Mouse (Mus musculus): ENCODE data around the gene B4galnt1. TPM values are rescaled to one million over a fixed set of nuclear protein-coding genes. Genes with fewer than 3 reads are reported as not detected.

The B4galnt1 gene
- polyA plus RNA-seq (2012; ENCODE audit: insufficient read depth, low replicate concordance) = 71.2 and 76.1 TPM in 2 replicates

DNA sequence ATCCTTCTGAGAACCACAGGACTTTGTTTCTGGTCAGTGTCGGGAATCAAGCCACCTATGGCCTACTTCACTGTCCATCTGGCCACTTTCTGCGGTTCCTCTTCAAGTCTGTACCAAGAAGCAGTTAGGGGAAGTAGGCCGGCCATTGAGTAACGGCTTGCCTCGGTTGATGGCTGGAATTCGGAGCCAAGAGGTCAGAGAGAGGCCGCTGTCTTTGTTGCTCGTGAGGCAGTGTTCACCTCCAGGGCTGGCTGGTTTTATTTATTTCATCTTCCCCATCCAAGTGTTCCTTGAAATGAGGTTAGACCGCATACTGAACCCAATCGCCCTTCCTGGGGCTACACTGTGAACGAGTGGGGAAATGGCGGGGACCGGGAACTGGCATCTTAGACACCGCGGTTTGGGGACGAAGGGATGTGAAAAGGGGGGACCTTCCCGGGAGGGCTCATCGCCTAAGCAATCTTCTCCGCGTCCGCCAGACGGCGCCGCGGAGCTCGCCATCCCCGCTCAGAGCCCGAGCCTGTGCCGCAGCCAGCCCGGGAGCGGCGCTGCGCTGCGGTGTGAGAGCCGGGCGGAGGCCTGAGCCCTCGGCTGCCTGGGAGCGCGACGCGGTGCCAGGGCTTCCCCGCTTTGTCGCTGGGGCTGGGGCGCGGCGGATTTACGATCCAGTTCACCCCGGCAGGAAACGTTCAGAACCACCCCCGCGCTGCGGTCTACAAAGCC, at the start of gene B4galnt1:
TSS of gene B4galnt1 (plus strand) at position 595 of the 723 bp plus-strand sequence.
- peaks cover 49% of the 10 kb centered on the region for H3K4me1 ChIP-seq
- H3K27me3 ChIP-seq (replicated peaks) = peaks cover 16% of the 10 kb centered on the region
- peak within 1 kb of the TSS; percentile 97 for H3K4me3 ChIP-seq (replicated peaks)
- TF ChIP-seq FLI1 (IDR thresholded peaks at IDR 0.05; ENCODE audit: low read length) (no peak), GATA1 (IDR thresholded peaks at IDR 0.05; ENCODE audit: borderline replicate concordance, low read length) (no peak)
- peaks cover 26% of the 10 kb centered on the region for H3K36me3 ChIP-seq (replicated peaks; ENCODE audit: low read length)
- no peaks in the 10 kb centered on the region for H3K9me3 ChIP-seq

DNA sequence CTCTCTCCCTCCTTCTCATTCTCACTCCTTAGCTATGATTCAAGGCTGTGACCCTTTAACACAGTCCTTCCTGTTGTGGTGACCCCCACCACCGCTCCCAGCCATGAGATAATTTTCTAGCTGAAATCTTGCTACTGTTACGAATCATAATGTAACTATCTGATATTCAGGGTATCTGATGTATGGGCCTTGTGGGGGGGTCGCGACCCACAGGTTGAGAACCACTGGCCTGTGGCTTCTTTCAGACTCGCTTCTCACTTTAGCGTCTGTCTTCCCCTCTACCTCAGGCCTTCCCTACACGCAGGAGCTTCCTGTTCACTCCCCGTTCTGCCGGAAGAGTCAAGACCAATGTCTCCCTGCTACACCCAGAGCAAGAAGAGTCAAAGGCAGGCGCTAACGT, 46.6 kb upstream of the B4galnt1 start:
- Histone ChIP-seq H3K36me3 (replicated peaks; ENCODE audit: low read length) (peaks cover 60% of the 10 kb centered on the region), H3K27me3 (replicated peaks) (no peaks in the 10 kb centered on the region), H3K4me1 (peaks cover 61% of the 10 kb centered on the region), H3K9me3 (no peaks in the 10 kb centered on the region), H3K4me3 (replicated peaks) (no peak overlapping the region)
- no peak for TF ChIP-seq GATA1 (IDR thresholded peaks at IDR 0.05; ENCODE audit: borderline replicate concordance, low read length)
- TF ChIP-seq FLI1 (IDR thresholded peaks at IDR 0.05; ENCODE audit: low read length) = no peak

- Histone ChIP-seq H3K27me3 (replicated peaks) (no peaks in the 10 kb centered on the region), H3K9me3 (no peaks in the 10 kb centered on the region), H3K4me3 (replicated peaks) (no peak overlapping the region), H3K4me1 (peaks cover 63% of the 10 kb centered on the region), H3K36me3 (replicated peaks; ENCODE audit: low read length) (peaks cover 54% of the 10 kb centered on the region)
- TF ChIP-seq FLI1 (IDR thresholded peaks at IDR 0.05; ENCODE audit: low read length) (no peak), GATA1 (IDR thresholded peaks at IDR 0.05; ENCODE audit: borderline replicate concordance, low read length) (no peak)
Measured at GRCm38 (mm10) chr10:127119229-127119628, 45.8 kb upstream of the B4galnt1 start.

DNA sequence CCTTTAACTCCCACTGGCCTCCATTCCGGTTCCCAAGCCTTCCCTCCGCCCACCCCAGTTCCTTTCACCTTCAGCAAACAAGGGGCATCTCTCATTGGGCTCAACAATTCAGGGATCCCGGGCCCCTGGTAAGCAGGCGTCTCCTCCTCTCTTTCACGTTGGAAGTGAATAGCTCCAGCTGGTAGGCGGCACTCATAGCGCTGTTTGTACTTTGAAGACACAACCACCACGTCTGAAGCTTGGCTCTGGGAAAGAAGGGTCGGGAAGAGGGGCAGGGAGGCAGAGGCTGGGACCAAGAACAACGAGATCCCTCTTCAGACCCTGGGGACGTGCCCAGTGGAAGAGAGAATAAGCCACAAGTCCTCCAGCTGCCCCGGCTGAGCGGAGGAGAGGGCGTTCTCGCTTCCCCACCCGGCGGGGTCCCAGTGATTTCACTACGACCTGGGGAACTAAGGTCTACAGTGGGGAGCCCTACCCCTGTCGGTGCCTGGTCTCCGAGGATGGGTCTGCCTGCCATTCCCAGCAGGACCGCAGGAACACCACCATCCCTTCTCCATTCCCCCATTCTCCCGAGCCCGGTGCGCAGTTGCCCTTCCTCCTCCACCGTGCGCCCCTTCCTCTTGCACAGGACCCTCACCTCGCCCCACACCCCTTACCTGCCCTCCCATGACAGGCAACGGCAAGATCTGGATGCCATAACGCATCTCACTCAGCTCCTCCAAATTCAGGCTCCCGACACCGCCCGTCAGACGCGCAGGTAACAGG, 44.5 kb upstream of the B4galnt1 start:
- Histone ChIP-seq H3K9me3 (no peaks in the 10 kb centered on the region), H3K36me3 (replicated peaks; ENCODE audit: low read length) (peaks cover 44% of the 10 kb centered on the region), H3K4me3 (replicated peaks) (peak overlapping the region; percentile 100), H3K4me1 (peaks cover 70% of the 10 kb centered on the region), H3K27me3 (replicated peaks) (no peaks in the 10 kb centered on the region)
- TF ChIP-seq FLI1 (IDR thresholded peaks at IDR 0.05; ENCODE audit: low read length) (no peak), GATA1 (IDR thresholded peaks at IDR 0.05; ENCODE audit: borderline replicate concordance, low read length) (no peak)

- Histone ChIP-seq H3K27me3 (replicated peaks) (no peaks in the 10 kb centered on the region), H3K9me3 (no peaks in the 10 kb centered on the region), H3K4me3 (replicated peaks) (peak within 1 kb of the TSS; percentile 100), H3K36me3 (replicated peaks; ENCODE audit: low read length) (peaks cover 39% of the 10 kb centered on the region), H3K4me1 (peaks cover 71% of the 10 kb centered on the region)
- TF ChIP-seq FLI1 (IDR thresholded peaks at IDR 0.05; ENCODE audit: low read length) = no peak
- TF ChIP-seq GATA1 (IDR thresholded peaks at IDR 0.05; ENCODE audit: borderline replicate concordance, low read length) = no peak
Measured at GRCm38 (mm10) chr10:127121066-127121477, 44.0 kb upstream of the B4galnt1 start, which contains the start of gene Os9. TSS of gene Os9 (minus strand) at chr10:127121131.

- Histone ChIP-seq H3K4me1 (peaks cover 76% of the 10 kb centered on the region), H3K27me3 (replicated peaks) (no peaks in the 10 kb centered on the region), H3K4me3 (replicated peaks) (no peak overlapping the region), H3K36me3 (replicated peaks; ENCODE audit: low read length) (peaks cover 29% of the 10 kb centered on the region), H3K9me3 (no peaks in the 10 kb centered on the region)
- TF ChIP-seq FLI1 (IDR thresholded peaks at IDR 0.05; ENCODE audit: low read length) = no peak
- TF ChIP-seq GATA1 (IDR thresholded peaks at IDR 0.05; ENCODE audit: borderline replicate concordance, low read length) = no peak
Measured at GRCm38 (mm10) chr10:127122018-127122417, 43.0 kb upstream of the B4galnt1 start.

GRCm38 (mm10) chr10:127122784-127123435, 42.1 kb upstream of the B4galnt1 start:
- peaks cover 20% of the 10 kb centered on the region for H3K36me3 ChIP-seq (replicated peaks; ENCODE audit: low read length)
- H3K4me3 ChIP-seq (replicated peaks) = peak overlapping the region; percentile 85
- H3K9me3 ChIP-seq = no peaks in the 10 kb centered on the region
- no peak for TF ChIP-seq FLI1 (IDR thresholded peaks at IDR 0.05; ENCODE audit: low read length)
- no peak for TF ChIP-seq GATA1 (IDR thresholded peaks at IDR 0.05; ENCODE audit: borderline replicate concordance, low read length)
- peaks cover 81% of the 10 kb centered on the region for H3K4me1 ChIP-seq
- no peaks in the 10 kb centered on the region for H3K27me3 ChIP-seq (replicated peaks)

GRCm38 (mm10) chr10:127123436-127123805, 41.6 kb upstream of the B4galnt1 start:
- peaks cover 15% of the 10 kb centered on the region for H3K36me3 ChIP-seq (replicated peaks; ENCODE audit: low read length)
- H3K9me3 ChIP-seq = no peaks in the 10 kb centered on the region
- TF ChIP-seq GATA1 (IDR thresholded peaks at IDR 0.05; ENCODE audit: borderline replicate concordance, low read length) (no peak), FLI1 (IDR thresholded peaks at IDR 0.05; ENCODE audit: low read length) (no peak)
- no peaks in the 10 kb centered on the region for H3K27me3 ChIP-seq (replicated peaks)
- H3K4me3 ChIP-seq (replicated peaks) = peak overlapping the region; percentile 85
- H3K4me1 ChIP-seq = peaks cover 86% of the 10 kb centered on the region

DNA sequence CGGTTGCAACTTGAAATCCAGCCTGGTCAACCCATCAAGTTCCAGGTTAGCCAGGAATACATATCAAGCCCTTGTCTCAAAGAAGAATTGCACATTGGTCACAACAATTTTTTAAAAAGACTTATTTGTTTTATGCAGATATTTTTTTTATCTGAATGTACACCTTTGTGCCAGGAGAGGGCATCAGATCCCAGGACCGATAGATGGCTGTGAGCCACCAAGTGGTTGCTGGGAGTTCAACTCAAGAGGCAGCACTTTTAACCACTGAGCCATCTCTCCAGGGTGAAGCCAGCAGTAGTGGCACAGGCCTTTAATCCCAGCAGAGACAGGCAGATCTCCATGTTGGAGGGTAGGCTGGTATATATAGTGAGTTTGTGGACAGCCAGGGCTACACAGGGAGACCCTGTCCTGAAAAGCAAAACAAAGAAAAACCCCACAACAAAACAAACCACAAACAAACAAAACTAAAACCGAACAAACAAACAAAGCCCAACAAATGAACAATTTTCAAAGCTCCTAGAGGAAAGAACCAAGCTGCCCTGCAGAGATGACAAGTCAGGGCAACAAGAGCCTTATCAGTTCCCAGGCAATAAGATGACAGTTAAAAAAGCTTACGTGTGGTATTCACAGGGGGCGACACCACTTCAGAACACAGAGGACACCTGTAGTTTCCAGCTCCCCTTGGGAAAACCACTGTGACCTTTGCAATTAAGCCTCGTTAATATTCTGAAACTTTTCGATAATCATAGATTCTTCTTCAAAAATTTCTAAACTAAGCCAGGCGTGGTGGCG, 39.6 kb upstream of the B4galnt1 start:
- no peak for TF ChIP-seq FLI1 (IDR thresholded peaks at IDR 0.05; ENCODE audit: low read length)
- TF ChIP-seq GATA1 (IDR thresholded peaks at IDR 0.05; ENCODE audit: borderline replicate concordance, low read length) = no peak
- H3K27me3 ChIP-seq (replicated peaks) = no peaks in the 10 kb centered on the region
- H3K4me3 ChIP-seq (replicated peaks) = no peak overlapping the region
- no peaks in the 10 kb centered on the region for H3K36me3 ChIP-seq (replicated peaks; ENCODE audit: low read length)
- peaks cover 80% of the 10 kb centered on the region for H3K4me1 ChIP-seq
- no peaks in the 10 kb centered on the region for H3K9me3 ChIP-seq
